Mouse (Mus musculus): ENCODE data around the gene Wdfy3.
A peak's percentile ranks its signal among the peaks of the same experiment; 100 is the strongest.
"Not testable (repeated sequence)": the region's sequence is repeated elsewhere in the genome, so short reads cannot be mapped to it uniquely, and the experiment has no call there.

The Wdfy3 gene

DNA sequence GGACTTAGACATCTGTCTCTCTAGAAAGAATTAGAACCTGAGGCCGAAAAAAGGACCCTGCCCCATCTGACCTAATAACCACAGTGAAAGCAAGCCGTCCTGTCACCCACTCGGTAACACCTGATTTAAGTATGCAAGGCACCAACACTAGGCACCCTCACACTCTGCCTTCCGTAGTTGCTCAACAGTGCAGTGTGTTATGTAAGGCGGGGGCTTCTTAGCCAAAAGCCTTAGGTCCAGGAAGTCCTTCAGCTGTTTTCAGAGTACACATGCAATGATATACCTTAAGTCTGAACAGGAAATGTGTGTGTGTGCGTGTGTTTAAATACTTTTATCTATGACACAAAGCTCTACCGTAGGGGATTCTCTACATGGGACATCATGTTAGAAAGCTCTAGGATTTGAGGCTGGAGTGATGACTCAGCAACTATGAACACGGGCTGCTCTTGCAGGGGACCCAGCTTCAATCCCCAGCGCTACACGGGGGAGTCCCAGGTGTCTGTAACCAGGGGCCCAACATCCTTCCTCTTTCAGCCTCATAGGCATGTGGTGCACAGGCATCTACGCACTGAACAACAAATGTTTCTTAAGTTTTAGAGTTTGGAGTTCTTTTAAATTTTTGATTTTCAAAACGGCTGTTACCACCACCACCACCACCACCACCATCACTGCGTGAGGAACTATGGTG is 131.7 kb downstream of the Wdfy3 start:
- DNase-seq: no peak

DNA sequence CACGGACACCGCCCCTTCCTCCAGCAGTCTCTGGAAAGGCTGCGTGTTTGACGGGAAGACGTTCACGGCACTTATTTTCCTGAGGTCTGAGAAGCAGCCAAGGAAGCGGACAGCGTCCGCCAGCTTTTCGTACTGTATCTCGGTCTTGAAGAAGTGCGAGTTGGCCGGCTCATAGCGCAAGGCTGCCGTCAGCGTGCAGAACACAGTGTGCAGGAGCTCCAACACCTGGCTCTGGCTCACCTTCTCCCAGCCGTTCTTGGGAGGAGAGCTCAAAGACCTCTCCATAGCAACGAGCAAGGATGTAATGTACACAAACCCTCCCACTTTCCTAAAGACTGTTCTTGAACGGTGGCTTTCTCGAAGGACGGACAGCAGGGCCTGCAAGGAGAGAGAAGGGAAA is 132.4 kb downstream of the Wdfy3 start:
- DNase-seq: no peak

DNA sequence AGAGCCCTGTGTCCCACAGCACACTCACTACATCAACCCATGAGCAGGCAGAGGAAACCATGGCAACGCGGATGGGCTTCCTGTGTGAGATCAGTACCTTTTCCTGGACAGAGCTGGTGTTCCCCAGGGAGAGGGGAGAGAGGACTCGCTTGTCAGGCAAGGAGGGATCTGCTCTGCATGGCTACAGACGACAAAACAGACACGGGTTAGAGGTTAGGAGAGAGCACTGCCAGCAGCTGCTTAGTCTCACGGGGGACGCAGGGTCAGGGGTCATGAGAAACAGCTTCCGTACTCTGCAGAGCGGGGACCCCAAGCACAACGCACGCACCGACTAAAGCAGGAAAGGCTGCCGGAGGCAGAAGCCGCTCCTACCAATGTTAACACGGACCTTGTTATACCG is 133.8 kb downstream of the Wdfy3 start:
- DNase-seq: no peak

DNA sequence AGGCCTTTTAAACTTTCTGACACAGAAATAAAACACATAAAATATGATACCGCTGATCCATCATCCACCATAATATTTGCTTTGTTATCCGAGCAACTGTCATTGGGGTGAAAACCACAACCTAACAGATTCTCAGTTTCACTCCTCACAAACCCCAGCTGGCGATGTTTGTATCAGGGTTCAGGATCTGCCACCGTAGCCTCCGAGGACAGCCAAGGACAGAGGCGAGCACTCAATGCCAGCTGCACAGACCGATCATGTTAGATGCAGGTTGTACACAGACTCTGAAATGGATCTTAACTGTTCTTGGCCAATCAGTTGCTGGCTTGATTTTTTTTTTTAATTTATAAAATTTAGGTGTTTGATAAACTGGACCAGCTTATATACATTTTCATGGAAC is 135.1 kb downstream of the Wdfy3 start:
- DNase-seq: no peak

DNA sequence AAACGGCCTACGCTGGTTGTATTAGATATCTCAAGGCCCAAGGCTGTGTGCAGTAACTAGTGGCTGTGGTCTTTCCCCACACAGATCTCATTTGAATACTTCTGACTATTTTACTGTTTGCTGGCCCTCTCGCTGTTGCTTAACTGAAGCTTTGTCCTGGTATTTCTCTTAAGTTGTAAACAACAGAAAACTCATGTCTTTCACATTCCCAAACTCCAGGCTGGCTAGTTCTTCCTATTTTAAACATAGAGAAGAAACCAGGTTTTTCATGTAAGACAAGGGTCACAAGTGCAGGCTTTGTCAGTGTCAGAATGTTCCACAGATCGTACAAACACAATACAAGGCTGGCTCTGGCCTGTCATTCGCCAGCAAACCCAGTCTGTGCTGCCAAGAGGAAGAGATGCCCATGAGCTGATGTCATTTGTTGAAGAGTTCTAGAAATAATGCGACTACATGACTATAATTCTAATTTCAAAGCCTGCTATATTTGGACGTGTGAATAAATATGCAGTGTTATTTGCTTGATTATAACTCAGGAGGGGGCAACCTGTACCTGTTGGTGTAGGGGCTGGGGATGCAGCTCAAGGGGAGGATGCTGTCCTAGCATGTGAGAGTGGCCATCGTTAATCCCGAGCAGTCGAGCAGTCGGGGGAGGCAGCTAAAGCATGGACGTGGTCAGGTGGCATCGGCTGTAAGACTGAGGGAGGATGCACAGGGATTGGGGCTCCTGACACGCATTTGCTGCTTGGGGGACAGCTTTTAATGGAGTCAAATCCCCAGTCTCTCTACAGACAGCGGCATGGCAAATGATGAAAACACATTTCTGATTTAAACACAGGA is 136.5 kb downstream of the Wdfy3 start:
- peak; percentile 54 for DNase-seq

DNA sequence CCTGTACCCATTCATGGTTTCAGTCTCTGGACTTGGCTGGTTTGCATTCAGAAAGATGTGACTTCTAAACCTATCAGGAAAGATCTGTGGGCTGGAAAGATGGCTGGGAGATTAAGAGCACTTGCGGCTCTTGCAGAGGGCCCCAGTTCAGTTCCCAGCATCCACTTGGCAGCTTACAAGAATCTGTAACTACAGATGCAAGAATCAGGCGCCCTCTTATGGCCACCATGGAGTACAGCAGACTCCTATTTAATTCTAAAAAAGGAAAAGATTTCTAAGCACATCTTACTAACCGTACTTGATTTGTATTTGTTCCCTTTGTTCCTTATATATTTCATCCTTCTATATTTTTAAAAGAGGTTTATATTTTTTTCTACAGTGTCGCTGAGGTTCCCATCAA is 137.7 kb downstream of the Wdfy3 start:
- no peak for DNase-seq

DNA sequence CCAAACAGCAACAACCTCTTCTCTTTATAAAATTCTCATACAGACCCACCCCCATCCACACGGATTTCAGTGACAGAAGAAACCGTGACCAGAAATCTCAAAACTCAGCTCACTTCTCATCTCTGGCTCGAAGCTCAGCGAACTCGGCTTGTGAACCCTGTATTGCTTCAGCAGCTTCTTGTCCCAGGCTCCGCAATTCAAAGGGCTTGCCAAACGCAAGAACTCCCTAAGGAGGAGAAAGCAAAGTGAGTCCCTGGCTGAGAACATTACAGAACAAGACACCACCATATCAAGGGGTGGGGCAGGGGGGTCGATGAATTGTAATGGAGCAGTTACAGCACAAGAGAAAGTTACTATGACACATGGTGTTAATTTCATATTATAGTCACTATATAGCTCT is 143.4 kb downstream of the Wdfy3 start:
- no peak for DNase-seq

DNA sequence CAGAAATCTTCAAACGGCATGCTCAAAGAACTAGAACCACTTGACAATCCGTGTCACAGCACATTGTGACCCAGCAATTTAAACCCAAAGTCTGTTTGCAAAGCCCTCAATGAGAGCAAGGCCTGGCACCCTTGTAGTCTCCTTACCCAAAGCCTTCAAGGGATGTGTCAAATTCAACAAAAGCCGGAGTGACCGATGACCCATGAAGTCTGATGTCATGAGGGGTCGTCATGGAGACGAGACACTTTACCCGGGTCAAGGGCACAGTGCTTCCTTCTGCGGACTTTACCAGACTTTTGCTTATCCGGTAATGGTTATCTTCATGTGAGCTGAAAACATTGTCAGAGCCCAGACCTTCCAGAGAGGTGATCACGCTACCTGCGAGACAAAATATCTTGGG is 146.0 kb downstream of the Wdfy3 start:
- no peak for DNase-seq

DNA sequence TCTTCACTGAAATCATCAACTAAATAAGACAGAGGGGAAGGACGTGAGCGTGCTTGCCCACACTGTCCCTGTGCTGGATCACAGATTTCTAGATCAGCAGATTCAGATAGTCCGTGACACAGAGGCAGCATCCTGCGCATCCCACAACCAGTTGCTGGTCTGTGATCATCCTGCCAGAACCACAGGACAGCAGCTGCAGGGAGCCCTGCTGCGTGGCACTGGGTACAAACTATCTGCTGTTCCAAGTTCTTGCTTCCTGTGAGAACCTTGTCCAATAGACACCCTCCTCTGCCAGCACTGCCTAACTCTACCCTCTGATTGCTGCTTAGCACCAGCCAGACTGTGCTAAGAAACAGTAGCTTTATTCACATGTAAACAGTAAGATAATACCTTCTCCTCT is 150.2 kb downstream of the Wdfy3 start:
- no peak for DNase-seq

DNA sequence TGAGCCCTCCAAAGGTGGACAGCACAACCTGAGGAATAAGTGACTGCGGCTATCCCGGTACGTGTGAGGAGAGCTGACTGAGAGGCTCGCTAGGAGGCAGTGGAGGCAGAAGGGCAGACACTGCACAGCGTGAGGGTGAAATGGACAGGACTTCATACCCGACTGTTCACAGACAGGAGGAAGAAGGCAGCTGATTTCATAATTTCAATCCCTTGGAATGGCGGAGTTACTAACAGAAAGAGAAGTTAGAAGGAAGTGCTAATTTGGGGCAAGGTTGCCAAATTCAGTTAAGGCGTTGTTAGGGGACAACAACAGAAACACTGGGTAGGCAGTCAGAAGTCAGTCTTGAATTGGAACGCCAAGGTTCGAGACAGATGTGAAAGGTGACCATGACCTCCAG is 160.3 kb downstream of the Wdfy3 start:
- DNase-seq: no peak

DNA sequence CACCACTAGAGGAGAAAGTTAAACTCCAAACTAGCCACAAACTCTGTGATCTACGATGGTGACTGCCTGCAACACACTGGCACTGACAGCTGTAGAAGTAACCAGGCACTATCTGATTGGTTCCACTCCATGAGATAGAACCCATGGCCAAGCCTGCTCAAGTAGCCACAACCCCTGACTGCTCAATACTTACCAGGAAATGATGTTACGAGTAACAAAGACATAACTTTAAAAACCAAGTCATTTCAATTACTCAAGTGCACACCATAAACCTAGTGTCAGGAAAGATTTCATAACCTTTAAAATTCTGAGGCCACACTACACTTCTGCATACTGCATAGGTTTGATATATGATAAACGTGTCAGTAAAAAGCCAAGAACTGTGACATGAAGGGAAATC is 164.1 kb downstream of the Wdfy3 start:
- DNase-seq: no peak

DNA sequence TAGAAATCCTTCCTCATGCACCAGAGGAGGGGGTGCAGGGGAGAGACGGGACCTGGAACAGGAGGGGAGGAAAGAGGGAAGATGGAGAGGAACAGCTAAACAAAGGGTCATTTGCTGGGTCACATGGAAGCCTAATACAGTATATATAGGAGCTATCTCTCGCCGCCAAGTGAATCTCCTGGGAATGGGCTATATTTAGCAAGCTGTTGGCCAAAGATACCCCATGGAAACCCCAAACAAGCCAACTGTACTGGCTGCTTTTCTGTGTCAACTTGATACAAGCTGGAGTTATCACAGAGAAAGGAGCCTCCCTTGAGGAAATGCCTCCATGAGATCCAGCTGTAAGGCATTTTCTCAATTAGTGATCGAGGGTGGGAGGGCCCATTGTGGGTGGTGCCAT is 164.9 kb downstream of the Wdfy3 start:
- not testable (repeated sequence) for DNase-seq

DNA sequence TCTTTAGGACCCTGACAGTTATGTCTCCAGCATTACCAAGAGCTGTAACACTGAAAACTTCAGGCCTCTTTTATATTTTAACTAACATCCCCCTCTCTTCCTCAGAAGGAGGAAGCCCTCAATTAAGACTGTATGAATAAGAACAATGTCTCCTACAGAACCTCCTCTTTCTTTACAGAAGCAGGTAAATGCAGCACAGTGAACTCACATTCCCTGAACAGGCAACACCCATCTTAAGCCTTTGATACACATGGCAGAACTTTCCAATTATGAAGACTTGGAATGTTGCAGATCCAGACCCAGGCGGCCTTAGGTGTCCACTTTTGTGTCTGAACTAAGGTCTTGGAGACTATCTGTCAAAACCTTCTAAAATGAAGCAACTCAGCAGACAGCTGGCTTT is 167.0 kb downstream of the Wdfy3 start:
- DNase-seq: no peak

DNA sequence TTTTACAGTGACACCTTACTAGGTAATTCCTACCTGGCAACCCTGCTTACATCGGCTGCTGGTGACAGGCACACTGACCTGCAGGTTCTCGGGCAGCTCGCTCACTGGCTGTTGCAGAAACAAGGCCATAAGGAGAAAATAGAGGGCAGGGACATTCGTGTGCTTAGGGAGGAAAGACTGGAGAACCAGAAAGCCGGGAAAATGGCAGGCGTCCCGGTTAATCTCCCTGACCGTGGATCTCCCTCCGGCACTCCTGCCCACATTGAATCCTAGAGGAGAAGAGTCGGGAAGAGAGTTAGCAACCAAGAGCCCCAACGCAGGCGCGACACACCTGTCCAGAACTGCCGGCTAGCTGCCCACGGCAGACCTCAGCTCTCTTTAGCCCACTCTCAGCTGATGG is 169.7 kb downstream of the Wdfy3 start:
- peak; percentile 61 for DNase-seq

DNA sequence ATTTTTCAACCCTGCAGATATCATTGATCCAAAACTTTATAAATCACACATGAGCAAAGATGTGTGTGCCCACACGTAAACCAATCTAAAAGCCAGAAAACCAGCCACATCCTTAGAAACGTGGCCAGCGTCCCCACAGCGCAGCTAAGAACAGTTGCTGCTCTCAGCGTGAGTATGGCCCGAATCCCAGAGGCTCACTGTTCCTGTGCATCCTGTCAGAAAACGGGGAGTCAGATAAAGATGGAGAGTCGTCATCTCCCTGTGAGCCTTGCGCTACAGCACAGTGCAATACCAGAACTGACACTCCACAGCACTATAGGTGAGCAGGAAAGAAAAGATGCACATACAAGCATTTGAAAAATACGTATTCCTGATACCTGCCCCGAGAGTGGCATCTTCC is 172.9 kb downstream of the Wdfy3 start:
- DNase-seq: peak; percentile 97

DNA sequence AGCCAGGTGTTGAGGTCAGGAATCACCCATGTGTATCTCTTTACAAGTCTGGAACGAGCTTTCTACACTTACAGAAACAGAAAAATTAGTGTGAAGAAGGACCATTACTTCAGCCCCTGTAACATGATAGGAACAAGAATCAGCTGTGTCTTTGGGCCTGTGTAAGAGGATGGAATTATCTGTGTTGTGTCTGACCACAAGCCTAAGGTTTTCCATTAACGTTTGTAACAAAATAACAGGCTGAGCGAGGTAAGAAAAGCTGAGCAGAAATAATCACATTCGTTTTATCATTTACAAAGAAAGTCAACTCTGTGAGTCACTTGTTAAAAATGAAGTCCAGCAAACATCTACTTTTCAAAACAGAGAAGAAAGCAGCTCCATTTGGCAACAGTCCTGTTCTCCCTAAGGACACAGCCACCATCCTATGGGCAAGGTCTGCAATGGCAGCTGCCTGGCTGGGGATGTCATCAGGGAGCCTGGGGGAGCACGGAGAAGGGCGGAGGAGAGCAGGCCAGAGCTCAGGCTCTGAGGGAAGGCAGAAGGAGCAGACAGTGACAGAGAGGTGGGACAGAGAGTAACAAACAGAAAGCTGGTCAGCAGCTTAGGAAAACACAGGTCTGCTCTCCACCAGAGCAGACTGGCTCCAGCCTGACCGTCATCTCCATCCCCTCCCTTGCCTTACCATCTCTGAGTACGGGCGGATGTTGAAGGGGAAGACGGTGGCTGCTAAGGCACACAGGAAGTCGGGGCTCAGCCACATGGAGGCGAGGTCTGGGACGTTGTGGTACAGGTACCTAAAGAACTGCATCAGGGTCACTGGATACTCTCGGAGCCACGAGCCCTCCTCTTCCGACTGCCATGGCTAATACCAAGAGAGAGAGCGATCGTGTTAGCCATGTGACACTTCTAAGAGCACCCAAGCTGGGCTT is 173.7 kb downstream of the Wdfy3 start:
- peak; percentile 67 for DNase-seq

DNA sequence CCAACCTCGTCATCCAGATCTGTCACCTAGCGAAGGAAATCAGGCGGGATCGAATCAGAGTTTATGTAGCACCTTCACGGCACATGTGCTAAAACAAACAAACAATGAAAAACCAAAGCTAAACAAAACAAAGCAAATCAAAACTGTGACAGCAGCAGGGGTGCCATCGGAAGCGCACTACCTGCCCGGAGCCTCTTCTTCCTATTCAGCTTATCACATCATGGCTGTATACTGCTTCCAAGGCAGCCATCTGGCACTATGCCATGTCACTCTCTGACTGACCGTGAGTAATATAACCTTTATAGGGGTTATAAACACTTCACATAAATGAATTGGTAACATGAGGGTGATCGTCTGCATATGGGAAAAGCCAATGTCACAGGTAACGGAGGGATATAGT is 174.6 kb downstream of the Wdfy3 start:
- peak; percentile 76 for DNase-seq

DNA sequence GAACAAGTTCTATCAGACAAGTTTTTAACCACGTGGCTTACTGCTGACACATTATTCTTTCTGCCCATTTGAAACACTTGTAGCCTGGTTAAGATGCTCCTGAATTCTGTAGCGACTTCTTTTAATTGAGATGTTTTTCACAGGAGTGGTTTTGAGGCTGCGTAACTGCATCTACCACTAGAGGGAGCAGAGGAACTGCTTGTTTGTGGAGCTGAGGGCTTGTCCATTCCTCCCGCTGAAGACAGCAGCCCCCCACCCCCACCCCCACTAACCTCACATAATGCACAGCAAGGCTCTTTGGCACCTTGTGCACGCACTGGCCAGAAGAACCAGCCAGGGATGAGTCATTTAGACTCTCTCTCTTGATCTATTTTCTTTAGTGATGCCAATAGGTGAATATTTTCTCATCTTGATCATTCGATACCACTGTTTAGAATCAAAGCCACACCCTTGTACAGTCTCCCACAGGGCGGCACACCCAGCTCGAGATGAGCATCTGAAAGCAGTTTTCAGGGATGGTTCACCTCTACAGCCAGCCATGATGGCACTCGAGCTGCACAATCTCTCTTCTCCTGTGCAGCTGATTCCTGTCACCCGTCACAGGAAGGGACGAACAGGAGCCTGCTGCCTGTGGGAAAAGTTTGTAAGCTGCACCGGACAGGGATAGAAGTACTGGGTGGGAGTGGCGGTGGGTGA is 175.8 kb downstream of the Wdfy3 start:
- peak; percentile 83 for DNase-seq

DNA sequence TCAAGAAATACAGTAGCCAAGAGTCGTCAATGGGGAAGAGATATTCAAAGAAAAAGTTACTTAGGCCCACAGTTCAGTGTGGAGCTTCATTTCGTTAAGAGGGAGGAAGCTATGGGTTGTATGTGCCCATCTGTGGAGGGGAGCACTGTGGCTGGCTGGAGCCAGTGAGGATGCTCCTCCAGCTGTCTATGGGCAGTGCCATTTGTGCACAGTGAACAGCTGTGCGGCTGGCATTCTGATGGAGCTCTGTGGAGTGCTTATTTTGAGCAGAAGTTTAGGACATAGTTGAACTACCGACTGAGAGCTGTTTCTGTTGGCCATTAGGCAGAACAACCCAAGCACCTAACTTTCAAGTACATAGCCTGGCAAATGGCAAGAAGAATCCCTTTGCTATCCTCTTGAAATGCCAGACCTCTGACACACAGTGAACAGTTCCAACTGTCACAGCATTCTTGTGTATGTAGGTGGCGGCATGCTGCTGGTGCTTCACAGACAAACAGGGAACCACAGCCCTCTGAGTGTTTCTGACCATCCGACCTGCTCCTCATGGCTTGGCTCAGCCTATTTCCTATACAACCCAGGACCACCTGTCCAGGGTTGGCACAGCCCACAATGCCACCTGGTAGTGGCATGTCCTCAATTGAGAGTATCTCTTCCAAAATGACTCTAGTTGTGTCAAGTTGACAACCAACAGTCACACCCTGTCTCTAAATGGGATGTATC is 177.9 kb downstream of the Wdfy3 start:
- DNase-seq: peak; percentile 71

DNA sequence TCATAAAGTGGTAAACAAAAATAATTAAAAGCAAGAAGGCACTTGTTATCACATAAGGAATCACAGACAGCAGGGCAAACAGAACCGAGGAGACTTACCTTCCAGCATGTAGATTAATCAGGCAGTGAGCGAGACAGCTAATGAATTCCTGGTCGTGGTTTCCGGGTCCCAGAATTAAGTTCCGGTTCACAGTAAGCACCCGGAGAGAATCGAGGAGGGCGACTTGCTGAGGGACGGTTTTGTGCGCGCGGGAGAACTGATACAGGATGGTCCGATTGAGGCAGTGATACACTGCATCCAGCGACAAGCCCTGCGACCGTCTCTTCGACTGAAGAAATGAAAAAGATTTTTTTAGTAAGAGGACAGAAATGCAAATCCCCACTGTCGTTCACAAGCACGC is 181.7 kb downstream of the Wdfy3 start:
- DNase-seq: no peak

DNA sequence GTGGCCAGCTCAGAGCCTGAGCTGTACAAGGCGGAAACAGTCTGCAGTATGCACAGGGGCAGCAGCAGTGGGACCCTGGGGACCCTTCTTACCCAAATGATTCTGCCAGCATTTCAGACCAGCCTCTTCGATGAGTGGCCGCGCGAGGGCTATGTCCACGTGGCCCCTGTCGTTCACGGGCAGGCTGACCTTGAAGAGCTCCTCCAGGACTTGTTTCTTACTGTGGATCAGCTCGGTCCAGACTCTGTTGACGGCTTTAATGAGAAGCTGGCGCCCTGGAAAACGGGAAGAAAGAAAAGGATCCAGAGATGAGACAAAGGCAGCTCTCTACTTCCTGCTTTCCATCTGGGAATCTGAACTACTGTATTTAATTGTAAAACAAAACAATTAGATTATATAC is 184.7 kb downstream of the Wdfy3 start:
- DNase-seq: no peak

DNA sequence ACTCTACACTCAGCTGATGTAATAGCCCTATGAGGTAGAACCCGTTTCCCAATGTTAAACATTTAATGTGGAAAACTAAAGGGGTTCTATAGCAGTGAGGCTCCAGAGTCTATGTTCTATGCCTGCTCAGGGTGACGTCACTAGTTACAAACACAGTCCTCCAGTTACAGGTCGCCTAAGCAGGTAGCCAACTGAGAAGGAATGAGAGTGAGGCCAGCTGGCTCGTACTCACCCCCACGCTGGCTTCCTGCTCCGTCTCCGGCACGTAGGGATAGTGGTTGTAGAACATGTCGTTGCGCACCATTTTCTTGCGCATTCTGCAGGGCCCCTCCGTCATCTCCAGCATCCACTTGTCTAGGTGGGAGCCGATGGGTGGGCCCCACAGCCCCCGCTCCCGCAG is 187.5 kb downstream of the Wdfy3 start:
- DNase-seq: peak; percentile 63

Data from cerebellum, adult 9-10 months (tissue).